Mouse (Mus musculus): ENCODE data around the gene Supt20.
"Not testable (repeated sequence)": the region's sequence is repeated elsewhere in the genome, so short reads cannot be mapped to it uniquely, and the experiment has no call there.

Gene Supt20

DNA sequence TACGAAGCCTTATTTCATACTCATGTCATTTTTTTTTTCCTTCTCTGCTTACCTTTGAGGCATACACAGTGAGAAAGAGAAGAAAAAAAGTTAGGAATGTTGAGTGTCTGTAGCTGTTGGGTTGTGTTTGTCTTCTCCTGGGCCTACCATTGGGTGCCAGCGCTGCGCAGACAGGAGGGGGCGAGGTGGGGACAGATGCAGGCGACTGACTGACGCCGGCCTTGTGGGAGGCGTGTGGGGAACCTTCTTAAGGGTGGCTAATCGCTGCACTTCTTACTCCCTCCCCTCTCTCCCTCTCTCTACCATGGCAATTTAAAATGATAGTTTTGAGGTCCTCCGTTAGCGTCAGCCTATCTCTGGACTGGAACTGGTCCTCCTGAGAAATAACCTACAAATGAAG, 63.5 kb downstream of the Supt20 start:
- DNase-seq (ENCODE audit: low spot score): no peak

DNA sequence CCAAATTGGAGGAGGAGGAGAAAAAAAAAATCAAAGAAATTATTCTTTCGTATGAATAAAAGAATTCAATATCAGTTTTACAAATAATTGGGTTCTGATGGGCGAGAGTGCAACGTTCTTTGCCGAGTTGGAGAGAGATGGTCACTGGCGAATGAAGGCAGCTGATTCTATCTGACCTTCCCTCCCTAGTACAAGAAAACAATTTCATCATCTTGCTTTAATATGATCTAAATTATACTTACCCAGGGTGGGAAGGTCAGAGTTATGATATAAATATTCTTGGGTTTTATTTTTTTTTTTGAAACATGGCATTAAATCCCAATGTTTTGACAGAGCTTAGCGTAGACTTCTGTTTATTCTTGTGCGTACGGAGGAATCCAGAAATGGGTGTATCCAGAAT, 64.8 kb downstream of the Supt20 start:
- DNase-seq (ENCODE audit: low spot score): no peak

DNA sequence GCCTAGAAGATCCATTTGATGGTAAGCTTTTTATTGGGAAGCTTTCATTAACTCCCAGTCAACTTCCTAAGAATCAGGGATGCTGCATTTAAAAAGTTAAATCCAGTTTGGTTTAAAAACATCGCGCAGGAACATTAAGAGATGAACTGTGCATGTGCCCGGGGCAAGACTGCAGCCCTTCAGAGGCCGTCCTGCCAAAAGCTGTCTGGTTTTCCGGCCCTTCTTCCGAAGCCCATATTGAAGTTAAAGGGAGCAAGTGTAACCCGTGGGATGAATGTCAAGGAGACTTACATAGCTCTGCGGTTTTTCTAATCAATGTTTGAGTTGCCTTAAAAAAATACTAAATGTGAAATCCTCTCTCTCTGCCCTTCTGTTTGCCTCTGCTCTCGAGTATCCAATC, 66.6 kb downstream of the Supt20 start:
- DNase-seq (ENCODE audit: low spot score): no peak

DNA sequence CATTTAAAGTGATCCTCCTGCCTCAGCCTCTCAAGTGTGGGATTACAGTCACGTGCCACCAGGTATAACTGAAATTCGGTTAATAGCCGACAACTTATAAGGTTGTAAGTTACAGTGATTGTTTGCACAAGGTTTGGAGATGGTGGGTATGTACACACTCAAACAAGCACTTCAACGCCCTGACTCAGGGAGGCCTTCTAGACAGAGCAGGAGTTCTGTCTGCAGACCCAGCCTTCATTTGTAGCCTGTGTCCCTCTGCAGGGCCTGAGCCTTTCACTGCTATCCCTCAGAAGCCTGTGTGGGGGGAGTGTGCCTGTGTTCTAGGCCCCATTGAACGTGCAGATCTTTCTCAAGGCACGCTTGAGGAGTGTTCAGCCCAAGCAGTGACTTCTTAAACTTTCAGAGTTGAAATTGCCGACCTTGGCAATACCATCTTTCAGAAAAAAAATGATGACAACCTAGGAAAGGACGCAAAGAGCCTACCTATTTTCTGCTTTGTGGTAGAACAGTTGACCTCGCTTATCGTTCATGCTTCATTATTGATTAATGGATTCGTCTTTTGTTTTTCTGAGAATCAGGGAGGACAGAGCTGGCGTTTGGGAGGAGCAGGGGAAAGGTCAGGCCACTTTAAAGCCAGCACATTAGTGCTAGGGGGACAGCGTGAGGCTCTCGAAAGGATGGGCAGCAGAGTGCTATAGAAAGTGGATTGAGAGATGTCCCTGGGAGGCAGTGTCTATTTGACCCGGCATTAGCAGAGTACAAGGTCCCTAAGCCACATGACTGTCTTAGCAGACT, 67.9 kb downstream of the Supt20 start:
- no peak for DNase-seq (ENCODE audit: low spot score)

DNA sequence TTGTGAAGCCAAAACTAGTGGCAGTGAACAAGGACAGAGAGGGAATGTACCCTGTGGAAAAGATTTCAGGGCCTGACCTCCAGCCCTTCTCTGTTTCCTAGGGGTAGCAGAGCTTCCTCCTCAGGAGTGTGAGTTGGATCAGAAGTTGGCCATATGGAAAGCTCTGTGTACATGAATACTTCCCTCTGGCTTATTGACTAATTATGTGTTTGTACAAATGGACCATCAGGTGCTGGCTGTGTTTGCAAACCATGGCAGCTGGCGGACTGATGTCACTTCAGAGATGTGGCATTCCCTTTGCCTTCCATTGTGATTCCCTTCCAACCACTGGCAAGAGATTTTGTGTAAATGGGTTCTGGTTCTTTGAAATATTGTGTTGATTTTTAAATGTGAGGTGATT, 68.7 kb downstream of the Supt20 start:
- no peak for DNase-seq (ENCODE audit: low spot score)

DNA sequence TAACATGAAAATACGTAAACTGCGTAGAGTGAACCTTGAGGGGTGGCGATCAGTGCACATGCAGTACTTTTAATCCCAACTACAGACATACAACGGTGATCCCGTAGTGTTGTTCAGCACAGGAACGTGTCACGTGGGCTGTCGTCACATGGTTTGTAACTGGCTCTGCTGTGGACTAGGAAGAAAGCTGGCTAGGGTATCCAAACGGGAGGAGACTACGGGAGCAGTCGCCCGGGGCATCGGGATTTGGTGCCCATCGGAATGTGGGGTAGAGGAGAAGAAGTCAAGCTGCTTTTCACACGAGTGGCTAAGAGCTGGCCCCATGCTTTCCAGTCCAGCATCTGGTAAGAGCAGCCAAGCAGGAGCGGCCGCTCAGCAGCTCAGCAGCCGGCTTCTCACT, 71.8 kb downstream of the Supt20 start:
- no peak for DNase-seq (ENCODE audit: low spot score)

DNA sequence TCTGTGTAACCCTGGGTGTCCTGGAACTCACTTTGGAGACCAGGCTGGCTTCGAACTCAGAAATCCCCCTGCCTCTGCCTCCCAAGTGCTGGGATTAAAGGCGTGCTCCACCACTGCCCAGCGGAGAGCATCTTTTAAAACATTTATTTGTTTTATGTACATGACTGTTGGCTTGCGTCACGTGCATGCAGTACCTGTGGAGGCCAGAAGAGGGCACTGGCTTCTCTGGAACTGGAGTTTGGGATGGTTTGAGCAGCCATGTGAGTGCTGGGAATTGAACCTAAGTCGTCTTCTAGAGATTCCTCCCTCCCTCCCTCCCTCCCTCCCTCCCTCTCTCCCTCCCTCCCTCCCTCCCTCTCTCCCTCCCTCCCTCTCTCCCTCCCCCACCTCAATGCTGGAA, 72.9 kb downstream of the Supt20 start:
- not testable (repeated sequence) for DNase-seq (ENCODE audit: low spot score)

DNA sequence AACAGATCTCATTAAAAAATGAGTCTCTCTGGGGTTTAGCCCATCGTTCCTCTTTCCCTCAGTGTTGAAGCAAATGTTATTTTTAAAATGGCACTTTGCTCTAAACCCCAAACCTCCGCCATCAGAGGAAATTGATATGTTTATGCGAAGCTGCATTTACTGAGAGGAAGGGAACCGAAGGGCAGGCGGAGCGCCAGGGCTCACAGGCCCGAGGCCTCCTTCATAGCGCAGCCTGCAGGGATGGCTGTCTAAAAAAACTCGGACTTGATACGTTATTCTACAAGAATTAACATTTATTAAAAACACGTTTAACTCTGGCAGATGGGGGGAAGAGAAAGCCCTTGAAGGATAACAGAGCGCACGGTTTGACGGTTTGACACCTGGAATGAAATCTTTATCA, 73.4 kb downstream of the Supt20 start:
- no peak for DNase-seq (ENCODE audit: low spot score)

DNA sequence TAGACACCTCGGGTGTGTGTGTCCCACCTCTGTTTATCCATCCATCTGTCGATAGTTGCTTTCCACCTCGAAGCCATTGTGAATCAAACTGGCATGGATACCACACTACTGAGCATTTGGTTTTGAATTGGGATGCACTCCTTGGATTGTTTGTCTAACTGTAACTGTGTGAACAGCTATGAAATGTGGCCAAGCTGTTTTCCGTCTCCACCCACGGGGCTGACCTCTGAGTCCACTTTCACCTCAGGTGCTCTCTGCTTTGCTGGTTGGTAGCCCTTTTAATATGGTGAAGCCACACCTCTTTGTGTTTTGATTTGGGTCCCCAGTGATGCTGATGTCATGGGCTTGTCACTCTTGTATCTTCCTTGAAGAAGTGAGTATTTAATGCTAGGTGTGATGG, 74.2 kb downstream of the Supt20 start:
- no peak for DNase-seq (ENCODE audit: low spot score)

DNA sequence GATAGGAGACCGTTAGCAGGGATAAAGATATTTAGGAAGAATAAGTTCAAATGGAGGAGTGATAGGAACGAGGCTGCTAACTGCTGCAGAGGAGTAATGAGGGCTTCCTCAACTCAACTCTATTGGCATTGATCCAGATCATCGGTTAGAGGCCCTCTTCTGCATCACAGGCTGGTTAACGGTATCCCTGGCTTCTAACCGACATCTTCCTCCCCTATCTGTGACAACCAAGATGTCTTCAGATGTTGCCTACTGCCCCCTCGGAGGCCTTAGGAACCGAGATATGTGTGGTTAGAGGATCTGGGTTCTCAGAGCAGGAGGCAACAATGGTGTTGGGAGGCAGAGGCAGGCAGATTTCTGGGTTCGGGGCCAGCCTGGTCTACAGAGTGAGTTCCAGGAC, 76.0 kb downstream of the Supt20 start:
- DNase-seq (ENCODE audit: low spot score): no peak

DNA sequence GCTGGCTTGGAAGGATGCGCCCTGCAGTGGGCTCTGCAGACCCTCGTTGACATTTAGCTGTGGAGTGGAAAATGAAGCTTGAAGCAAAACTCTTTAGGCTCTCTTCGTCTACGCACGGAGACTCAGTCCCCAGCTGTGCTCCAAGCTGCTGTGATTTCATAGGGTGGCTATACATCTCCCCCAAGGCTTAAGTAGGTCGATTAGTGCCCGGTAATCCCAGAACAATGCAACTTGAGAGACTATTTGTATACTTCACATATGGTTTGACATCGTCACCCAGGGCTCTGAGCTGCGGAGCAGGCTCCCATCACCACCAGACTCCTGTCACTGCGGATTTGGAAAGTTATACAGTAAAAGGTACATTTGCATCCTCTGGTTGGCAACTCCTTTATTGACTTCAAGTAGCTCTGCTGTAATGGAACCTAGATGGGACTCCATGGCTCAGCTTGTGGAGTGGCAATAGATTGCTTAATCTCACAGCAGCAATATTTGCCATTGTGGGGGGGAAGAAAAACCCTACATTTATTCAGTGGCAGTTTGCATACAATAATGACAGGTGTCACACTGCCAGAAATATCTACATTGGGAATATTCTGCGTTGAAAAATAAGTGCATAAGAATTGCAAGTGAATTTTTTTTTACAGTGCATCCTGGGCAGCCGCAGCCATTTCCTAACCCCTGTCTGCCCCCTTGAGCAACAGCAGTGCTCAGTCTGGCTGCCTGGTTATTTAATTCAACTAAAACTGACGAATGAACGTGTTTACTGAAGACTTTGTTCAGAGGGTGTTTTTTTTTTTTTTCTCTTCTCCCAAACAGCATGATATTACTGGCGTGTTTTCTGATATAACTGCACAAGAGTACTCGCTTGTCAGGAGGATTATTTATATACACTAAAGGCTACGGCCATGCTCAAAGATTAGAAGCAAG, 77.0 kb downstream of the Supt20 start:
- DNase-seq (ENCODE audit: low spot score): no peak

DNA sequence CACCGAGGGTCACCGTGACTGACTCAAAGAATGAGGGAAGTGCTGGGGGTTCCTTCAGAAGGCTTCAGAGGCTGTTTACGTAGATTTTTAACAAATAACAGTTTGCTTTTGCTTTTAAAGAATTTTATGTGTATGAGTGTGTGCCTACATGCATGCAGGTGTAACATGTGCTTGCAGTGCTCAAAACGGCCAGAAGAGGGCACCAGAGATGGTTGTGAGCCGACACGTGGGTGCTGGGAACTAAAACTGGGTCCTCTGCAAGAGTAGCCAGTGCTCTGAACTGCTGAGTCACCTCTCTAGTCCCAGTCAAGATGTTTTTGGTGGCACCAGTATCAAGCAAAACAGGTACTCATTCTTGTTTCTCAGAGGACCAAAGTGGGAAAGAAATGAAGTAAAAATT, 81.0 kb downstream of the Supt20 start:
- no peak for DNase-seq (ENCODE audit: low spot score)

DNA sequence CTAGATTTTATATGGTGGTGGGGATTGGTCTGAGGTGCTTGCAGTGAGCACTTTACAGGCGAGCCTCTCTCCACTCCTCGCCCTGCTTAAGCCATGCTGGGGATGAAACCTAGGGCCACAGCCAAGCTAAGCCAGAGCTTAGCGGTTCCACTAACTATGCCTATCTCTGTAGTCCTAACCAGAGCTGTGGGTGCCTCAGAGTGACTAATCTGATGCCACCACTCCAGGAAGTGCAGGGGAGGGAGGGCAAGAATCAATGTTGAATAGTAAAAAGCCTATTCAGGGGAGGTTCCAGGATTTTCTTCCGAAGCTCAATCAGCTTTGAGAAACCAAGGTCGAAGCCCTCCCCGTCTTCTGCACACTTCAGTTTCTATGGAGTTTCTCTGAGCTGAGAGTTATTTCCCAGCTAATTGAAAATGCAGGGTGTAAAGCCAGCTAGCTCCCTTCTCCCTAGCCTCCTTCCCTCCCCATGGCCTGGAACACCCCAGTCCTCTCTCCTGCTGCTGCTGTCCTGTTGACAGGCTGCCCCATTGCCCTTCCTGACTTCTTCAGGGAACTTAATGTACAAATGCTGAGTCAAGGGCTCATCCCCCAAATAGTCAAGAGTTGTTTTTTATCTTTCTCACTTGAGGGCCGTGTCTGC, 83.5 kb downstream of the Supt20 start:
- no peak for DNase-seq (ENCODE audit: low spot score)
